Mouse (Mus musculus) CH12.LX (cell line): ENCODE results near the gene Slc6a16. TPM values are rescaled to one million over a fixed set of nuclear protein-coding genes. Genes with fewer than 3 reads are reported as not detected.
A peak's percentile ranks its signal among the peaks of the same experiment; 100 is the strongest.

ENCODE experiments used
- DNase-seq: peaks from one replicate; pipeline ENCODE4 v3.0.0-alpha.2; 2013; ENCODE audit errors: extremely low read depth
- H3K27ac ChIP-seq: 2 replicates; pipeline ENCODE4 v1.5.1; 2012; ENCODE audit warnings: low read depth, mild to moderate bottlenecking, control low read depth, moderate library complexity; ENCODE audit not compliant: insufficient read depth
- H3K27me3 ChIP-seq: replicated peaks from 2 replicates; pipeline ENCODE3; 2012; ENCODE audit warnings: inconsistent platforms
- H3K36me3 ChIP-seq, 2 experiments: replicated peaks in 1 of 2; 2 replicates each; pipeline versions ENCODE3 to v1.6.1; 2012; ENCODE audit warnings: inconsistent platforms in 1 of 2, low read length in 1 of 2, mild to moderate bottlenecking in 1 of 2, mixed read lengths in 1 of 2, moderate library complexity in 1 of 2; ENCODE audit not compliant: control insufficient read depth in 1 of 2, insufficient read depth in 1 of 2
- H3K4me1 ChIP-seq, 2 experiments: 2 replicates each; pipeline ENCODE4 v1.6.1; 2012; ENCODE audit warnings: inconsistent platforms in 1 of 2, moderate library complexity in 1 of 2; ENCODE audit not compliant: insufficient read depth in 2 of 2, control insufficient read depth in 1 of 2
- H3K4me2 ChIP-seq: 2 replicates; pipeline ENCODE4 v1.6.1; 2012; ENCODE audit warnings: low read depth, mild to moderate bottlenecking, control low read depth; ENCODE audit not compliant: poor library complexity, insufficient read depth, severe bottlenecking
- H3K4me3 ChIP-seq, 3 experiments: fragments of 150-350 bp in 1 of 3; sonication (generic) in 1 of 3; replicated peaks in 1 of 3; 2 replicates each; pipeline versions ENCODE3 to v1.5.1; 2011 to 2012; ENCODE audit warnings: low read depth in 2 of 3, low read length in 2 of 3, mild to moderate bottlenecking in 2 of 3, moderate library complexity in 2 of 3, control low read depth in 1 of 3, improper control_type of control experiment in 1 of 3, inconsistent platforms in 1 of 3, mixed read lengths in 1 of 3; ENCODE audit not compliant: poor library complexity in 1 of 3
- H3K79me2 ChIP-seq: replicated peaks from 2 replicates; pipeline ENCODE4 v1.6.1; 2012; ENCODE audit warnings: mild to moderate bottlenecking, moderate library complexity; ENCODE audit not compliant: control insufficient read depth, poor library complexity, insufficient read depth, severe bottlenecking; ENCODE audit errors: extremely low read depth
- H3K9ac ChIP-seq: 2 replicates; pipeline ENCODE4 v1.6.1; 2012; ENCODE audit warnings: low read depth, mild to moderate bottlenecking, control low read depth, moderate library complexity; ENCODE audit not compliant: insufficient read depth
- H3K9me3 ChIP-seq: replicated peaks from 2 replicates; pipeline ENCODE3; 2012; ENCODE audit warnings: low read length, inconsistent platforms, mixed read lengths
- BHLHE40 ChIP-seq: IDR thresholded peaks from 2 replicates; pipeline ENCODE4 v1.6.1; 2011; ENCODE audit warnings: mild to moderate bottlenecking, low read depth, low read length, improper control_type of control experiment
- CTCF ChIP-seq, 2 experiments: IDR thresholded peaks in 1 of 2; conservative IDR thresholded peaks in 1 of 2; 2 replicates each; pipeline ENCODE4 v1.5.1; 2011 to 2012; ENCODE audit warnings: low read depth in 2 of 2, low read length in 2 of 2, improper control_type of control experiment in 1 of 2, inconsistent platforms in 1 of 2, mild to moderate bottlenecking in 1 of 2, moderate library complexity in 1 of 2
- ELF1 ChIP-seq: IDR thresholded peaks from 2 replicates; pipeline ENCODE4 v1.6.1; 2014; ENCODE audit warnings: low read depth, mild to moderate bottlenecking, inconsistent platforms, low read length, improper control_type of control experiment
- IRF4 ChIP-seq: IDR thresholded peaks from 2 replicates; pipeline ENCODE4 v1.6.1; 2014; ENCODE audit warnings: low read depth, mild to moderate bottlenecking, inconsistent platforms, low read length, improper control_type of control experiment
- MAX ChIP-seq: IDR thresholded peaks from 2 replicates; pipeline ENCODE4 v1.6.1; 2011; ENCODE audit warnings: low read length, improper control_type of control experiment
- MYC ChIP-seq: IDR thresholded peaks from 2 replicates; pipeline ENCODE4 v1.6.1; 2011; ENCODE audit warnings: low read depth, mild to moderate bottlenecking, improper control_type of control experiment, low read length
- NRF1 ChIP-seq: IDR thresholded peaks from 2 replicates; pipeline ENCODE4 v1.6.1; 2014; ENCODE audit warnings: low read depth, mild to moderate bottlenecking, inconsistent platforms, low read length, improper control_type of control experiment, moderate library complexity
- POLR2A ChIP-seq: IDR thresholded peaks from 2 replicates; pipeline ENCODE4 v1.6.1; 2011; ENCODE audit warnings: low read depth, mild to moderate bottlenecking, improper control_type of control experiment, low read length
- POLR2AphosphoS2 ChIP-seq: IDR thresholded peaks from 2 replicates; pipeline ENCODE4 v1.6.1; 2011; ENCODE audit warnings: low read depth, low read length, improper control_type of control experiment
- RAD21 ChIP-seq: IDR thresholded peaks from 2 replicates; pipeline ENCODE4 v1.6.1; 2011; ENCODE audit warnings: low read depth, mild to moderate bottlenecking, low read length, improper control_type of control experiment, moderate library complexity
- SMC3 ChIP-seq: IDR thresholded peaks from 2 replicates; pipeline ENCODE4 v1.6.1; 2011; ENCODE audit warnings: low read depth, low read length, improper control_type of control experiment
- USF1 ChIP-seq: IDR thresholded peaks from 2 replicates; pipeline ENCODE4 v1.6.1; 2014; ENCODE audit warnings: low read depth, mild to moderate bottlenecking, inconsistent platforms, low read length, improper control_type of control experiment
- USF2 ChIP-seq: conservative IDR thresholded peaks from 2 replicates; pipeline ENCODE4 v1.6.1; 2011; ENCODE audit warnings: low read depth, low read length, improper control_type of control experiment
- ZMIZ1 ChIP-seq: IDR thresholded peaks from 2 replicates; pipeline ENCODE4 v1.6.1; 2012; ENCODE audit warnings: low read depth, mild to moderate bottlenecking, inconsistent platforms, low read length, improper control_type of control experiment
- dilution Hi-C: fragments of 300-500 bp; cut with MboI; formaldehyde crosslinking; loops from 2 replicates; pipeline ENCODE4 v1.14.3; 2020; ENCODE audit warnings: low sequenced_read_pairs; ENCODE audit not compliant: extremely low pct_unique_long_range_greater_than_20kb, extremely low pct_ligation_motif_present
- in situ Hi-C: fragments of 300-500 bp; cut with MboI; formaldehyde crosslinking; loops from 3 replicates; pipeline ENCODE4 v1.14.3; 2019; ENCODE audit warnings: low sequenced_read_pairs, low pct_ligation_motif_present, low pct_unique_long_range_greater_than_20kb, mixed read lengths
- polyA plus RNA-seq: library from polyadenylated mRNA; unstranded; fragments of >175 nt; gene quantifications from 2 replicates; pipeline ENCODE4 v1.2.1, GENCODE M21; 2012; ENCODE audit warnings: low read depth; ENCODE audit not compliant: insufficient read length
- total RNA-seq, 2 experiments: library from RNA; depleted of rRNA; stranded (reverse); fragments of 300-350 nt in 1 of 2; fragments of >200 nt in 1 of 2; gene quantifications; 2 replicates each; pipeline ENCODE4 v1.2.3; 2012 to 2014

Slc6a16 gene
- total and polyA plus RNA-seq, 3 experiments: 0.08 to 0.37 (median 0.13) TPM

GRCm38 (mm10) chr7:45305275-45305674 lies 64.4 kb downstream of the Slc6a16 start:
- no peak overlapping the region for H3K4me3 ChIP-seq
- H3K9ac ChIP-seq: no peak overlapping the region
- no peak for TF ChIP-seq MAX
- peak; percentile 26; the same call in 1 of the 2 replicates for TF ChIP-seq NRF1
- TF ChIP-seq USF1: no peak
- no peak for TF ChIP-seq ELF1
- peak; percentile 50 to 79 for TF ChIP-seq CTCF (conservative IDR thresholded peaks at IDR 0.05 in 1 of 2, IDR thresholded peaks at IDR 0.05 in 1 of 2; ENCODE audit: low read depth in 2 of 2, low read length in 2 of 2)
- TF ChIP-seq SMC3: peak; percentile 60
- peak; percentile 71 for TF ChIP-seq RAD21
- in situ Hi-C loops (loop anchor here (5.0 to 10.0 kb wide), 3 partner anchors 42 to 140 kb away; partner anchors contain the start of genes Slc17a7 and Snrnp70), dilution Hi-C loops (no loop called here)
- H3K27ac ChIP-seq: no peak overlapping the region
- H3K79me2 ChIP-seq: no peaks in the 10 kb centered on the region
- H3K9me3 ChIP-seq: no peaks in the 10 kb centered on the region
- DNase-seq: peak; percentile 53
- peaks cover 1% of the 10 kb centered on the region for H3K27me3 ChIP-seq
- no peak overlapping the region for H3K4me2 ChIP-seq
- H3K36me3 ChIP-seq: peaks cover 7 to 29% of the 10 kb centered on the region in 2 experiments
- peaks cover 5 to 16% of the 10 kb centered on the region in 2 experiments for H3K4me1 ChIP-seq

- TF ChIP-seq POLR2A (peak; percentile 38; the same call in 1 of the 2 replicates), BHLHE40 (no peak), USF1 (no peak), USF2 (no peak), IRF4 (no peak), POLR2AphosphoS2 (no peak), ELF1 (no peak), SMC3 (no peak)
- H3K9me3 ChIP-seq: no peaks in the 10 kb centered on the region
- peaks cover 0 to 16% of the 10 kb centered on the region in 2 experiments for H3K36me3 ChIP-seq
- dilution Hi-C loops: no loop called here
- H3K79me2 ChIP-seq: no peaks in the 10 kb centered on the region
- H3K4me2 ChIP-seq: peak overlapping the region; percentile 59; the same call in 1 of the 2 replicates
- in situ Hi-C loops: loop anchor here (5.0 to 10.0 kb wide), 3 partner anchors 39 to 144 kb away; partner anchors contain the start of genes Slc17a7 and Snrnp70
- peaks cover 1% of the 10 kb centered on the region for H3K27me3 ChIP-seq
- no peak overlapping the region for H3K27ac ChIP-seq
- peak; percentile 31 for DNase-seq
- H3K9ac ChIP-seq: peak overlapping the region; percentile 29; the same call in 1 of the 2 replicates
- H3K4me3 ChIP-seq: peak overlapping the region; percentile 13 to 58 (median 55)
- peaks cover 5 to 18% of the 10 kb centered on the region in 2 experiments for H3K4me1 ChIP-seq
Observed at GRCm38 (mm10) chr7:45308551-45309240, 67.8 kb downstream of the Slc6a16 start.

GRCm38 (mm10) chr7:45309455-45309854 lies 68.6 kb downstream of the Slc6a16 start:
- in situ Hi-C loops (loop anchor here (5.0 to 10.0 kb wide), 3 partner anchors 38 to 145 kb away; partner anchors contain the start of genes Slc17a7 and Snrnp70), dilution Hi-C loops (no loop called here)
- Histone ChIP-seq H3K36me3 (peaks cover 0 to 8% of the 10 kb centered on the region in 2 experiments), H3K4me1 (peaks cover 5 to 18% of the 10 kb centered on the region in 2 experiments), H3K4me2 (no peak overlapping the region), H3K79me2 (no peaks in the 10 kb centered on the region), H3K27ac (no peak overlapping the region), H3K9ac (no peak overlapping the region), H3K4me3 (no peak overlapping the region), H3K27me3 (peaks cover 1% of the 10 kb centered on the region), H3K9me3 (no peaks in the 10 kb centered on the region)
- DNase-seq: peak; percentile 72
- TF ChIP-seq RAD21: peak; percentile 59
- peak; percentile 55 for TF ChIP-seq SMC3
- peak; percentile 42 to 76; a peak in 3 of 4 replicates for TF ChIP-seq CTCF (conservative IDR thresholded peaks at IDR 0.05 in 1 of 2, IDR thresholded peaks at IDR 0.05 in 1 of 2; ENCODE audit: low read depth in 2 of 2, low read length in 2 of 2)
- TF ChIP-seq ELF1: peak; percentile 29; the same call in 1 of the 2 replicates
- TF ChIP-seq MYC: no peak
- TF ChIP-seq ZMIZ1: no peak
- 0 out of 2 replicates have a peak, but pooled peaks have one; percentile 23 for TF ChIP-seq NRF1
